ENCODE assay signal across 12 mouse cellular contexts in the genomic region with DNA sequence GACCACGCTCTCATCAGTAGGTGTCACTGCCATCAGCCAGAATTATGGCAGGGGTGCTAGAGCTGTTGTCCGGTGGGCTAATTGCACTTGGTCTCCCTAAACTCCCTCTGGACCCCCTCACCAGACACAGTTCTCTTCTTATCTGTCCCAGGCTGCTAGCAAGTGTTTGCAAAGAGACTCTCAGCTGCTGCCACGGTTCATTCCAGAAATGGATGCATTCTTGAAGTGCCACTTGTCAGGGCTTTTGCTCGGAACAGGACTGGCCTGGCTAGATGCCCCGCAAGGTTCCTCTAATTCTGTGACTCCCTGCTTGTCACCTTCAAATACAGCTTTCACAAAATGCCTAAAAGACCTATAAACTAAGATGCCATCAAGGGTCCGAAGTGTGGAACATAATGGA.
DNase-seq lines count a peak whose midpoint lies in the region; ATAC-seq lines count a peak whose summit lies in the region.
"Had no signal": no experiment of that assay in that cellular context is flagged by ENCODE, and none has a peak within 500 bp of the region (broad histone marks: within the 10 kb centered on the region; RNA-seq: fewer than 3 reads in every experiment).

No protein-coding gene starts in this region.

- H3K36me3 ChIP-seq in heart, embryonic 10.5 days, result no peaks in the 10 kb centered on the region
- no peaks in the 10 kb centered on the region for H3K36me3 ChIP-seq in limb, embryonic 12.5 days

- H3K9me3 ChIP-seq in heart, embryonic 10.5 days, result no peaks in the 10 kb centered on the region
- no peaks in the 10 kb centered on the region for H3K9me3 ChIP-seq in limb, embryonic 12.5 days

- H3K9ac ChIP-seq in limb, embryonic 12.5 days (replicated peaks), result no peak overlapping the region

- 0 out of 2 replicates have a peak, but pooled peaks cover 5% of the 10 kb centered on the region for H3K27me3 ChIP-seq in heart, embryonic 10.5 days (ENCODE audit: insufficient read depth, poor library complexity, severe bottlenecking)
- H3K27me3 ChIP-seq in limb, embryonic 12.5 days, result peaks cover 9% of the 10 kb centered on the region; the same call in 1 of the 2 replicates

- no peak for ATAC-seq in limb, embryonic 12.5 days (ENCODE audit: insufficient number of reproducible peaks, insufficient read depth, low FRiP score, low TSS enrichment, low read depth)

- DNase-seq in heart, embryonic 10.5 days (ENCODE audit: low spot score), result no peak
- no peak for DNase-seq in heart, adult 9 months (ENCODE audit: low spot score in 2 of 2)
- DNase-seq in Muller cell, postnatal 12 days (ENCODE audit: inconsistent ontology term), result peak; percentile 35
- peak; percentile 22 for DNase-seq in lung, postnatal 14 days
- no peak for DNase-seq in left cerebral cortex, postnatal 14 days (ENCODE audit: low spot score in 2 of 2)
- DNase-seq in cerebellum, postnatal 25 days, result no peak
- no peak for DNase-seq in thymus, postnatal 10 days (ENCODE audit: low spot score in 2 of 2)
- DNase-seq: adrenal gland, postnatal 10 days; cerebellum, postnatal 36 days; kidney, postnatal 25 days; right cerebral cortex, postnatal 25 days had no signal

- WGBS in heart, embryonic 10.5 days, result 30% methylated on average over 6 of the region's 6 CpGs
- 63% methylated on average over 6 of the region's 6 CpGs for WGBS in limb, embryonic 12.5 days

- intact Hi-C loops in left cerebral cortex, postnatal 14 days (cut with DNase I), result no loop called here

- peak overlapping the region; percentile 67 for H3K27ac ChIP-seq in heart, embryonic 10.5 days
- H3K27ac ChIP-seq in limb, embryonic 12.5 days, result peak overlapping the region; percentile 96

- H3K4me2 ChIP-seq in limb, embryonic 12.5 days, result no peak overlapping the region

- H3K4me1 ChIP-seq in heart, embryonic 10.5 days, result peaks cover 60% of the 10 kb centered on the region
- peaks cover 83% of the 10 kb centered on the region for H3K4me1 ChIP-seq in limb, embryonic 12.5 days (replicated peaks)

- peak overlapping the region; percentile 35 for H3K4me3 ChIP-seq in heart, embryonic 10.5 days
- no peak overlapping the region for H3K4me3 ChIP-seq in limb, embryonic 12.5 days (replicated peaks)

Comparison
In these comparisons a context has a peak if more than half of its experiments do, and no peak if none do; other contexts are left out.
1. DNase-seq: peak in Muller cell, postnatal 12 days (single experiment) and lung, postnatal 14 days (single experiment); none in heart, embryonic 10.5 days (single experiment), heart, adult 9 months (0 of 2), left cerebral cortex, postnatal 14 days (0 of 2), cerebellum, postnatal 25 days (0 of 2) and thymus, postnatal 10 days (0 of 2).